Mouse (Mus musculus): ENCODE measurements around the gene Smad1.

- TF ChIP-seq EP300 (IDR thresholded peaks at IDR 0.05; ENCODE audit: low read depth) (peak; percentile 62; the same call in 1 of the 2 replicates), CTCF (IDR thresholded peaks at IDR 0.05; ENCODE audit: low read depth) (no peak)
Measured at GRCm38 (mm10) chr8:79375775-79376123, 23.6 kb downstream of the Smad1 start.
